Mouse (Mus musculus) urinary bladder, adult 2 months (tissue): ENCODE results near the gene Tbck. TPM values are rescaled to one million over a fixed set of nuclear protein-coding genes. Genes with fewer than 3 reads are reported as not detected.
A peak's percentile ranks its signal among the peaks of the same experiment; 100 is the strongest.

ENCODE experiments used
- DNase-seq: peaks from one replicate; pipeline ENCODE4 v3.0.0; 2022; ENCODE audit warnings: low spot score
- polyA plus RNA-seq: library from polyadenylated mRNA; depleted of rRNA; stranded (reverse); fragments of >200 nt; gene quantifications from 2 replicates; pipeline ENCODE4 v1.2.3, GENCODE M21; 2012

Gene Tbck
- polyA plus RNA-seq, 1 experiment = 3.7 TPM

GRCm38 (mm10) chr3:132756274-132756673 lies 72.3 kb downstream of the Tbck start:
- no peak for DNase-seq

- no peak for DNase-seq
These were observed 82.2 kb downstream of the Tbck start for GRCm38 (mm10) chr3:132766033-132766726.

- no peak for DNase-seq
These were observed 88.1 kb downstream of the Tbck start for GRCm38 (mm10) chr3:132772054-132772453.

DNA sequence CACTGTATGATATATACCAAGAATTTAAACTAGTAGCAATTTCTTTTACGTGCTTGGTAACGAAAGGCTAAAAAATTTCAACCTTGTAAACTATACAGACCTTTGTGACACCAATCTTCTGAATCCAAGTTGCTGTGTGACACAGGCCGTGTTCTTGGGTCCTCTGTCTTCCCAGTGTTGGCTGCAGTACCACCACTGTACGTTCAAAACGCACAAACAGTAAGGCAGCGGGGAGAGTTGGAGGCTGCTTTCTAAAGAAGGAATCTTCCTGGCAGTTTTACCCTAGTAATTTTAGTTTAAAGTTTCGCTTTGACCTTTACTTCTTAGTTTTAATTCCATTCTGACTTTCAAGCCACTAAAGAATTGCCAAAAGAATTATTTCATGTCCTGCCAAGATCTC lies 92.7 kb downstream of the Tbck start:
- DNase-seq = no peak

- DNase-seq = no peak
These were observed 97.2 kb downstream of the Tbck start for GRCm38 (mm10) chr3:132781103-132781502.

- DNase-seq = no peak
These were observed 99.1 kb downstream of the Tbck start for GRCm38 (mm10) chr3:132783087-132783486.

GRCm38 (mm10) chr3:132784732-132785131 lies 100.8 kb downstream of the Tbck start:
- DNase-seq = no peak

GRCm38 (mm10) chr3:132786690-132787089 lies 102.7 kb downstream of the Tbck start:
- DNase-seq = no peak

- DNase-seq = no peak
These were observed 103.8 kb downstream of the Tbck start for GRCm38 (mm10) chr3:132787775-132788174.

DNA sequence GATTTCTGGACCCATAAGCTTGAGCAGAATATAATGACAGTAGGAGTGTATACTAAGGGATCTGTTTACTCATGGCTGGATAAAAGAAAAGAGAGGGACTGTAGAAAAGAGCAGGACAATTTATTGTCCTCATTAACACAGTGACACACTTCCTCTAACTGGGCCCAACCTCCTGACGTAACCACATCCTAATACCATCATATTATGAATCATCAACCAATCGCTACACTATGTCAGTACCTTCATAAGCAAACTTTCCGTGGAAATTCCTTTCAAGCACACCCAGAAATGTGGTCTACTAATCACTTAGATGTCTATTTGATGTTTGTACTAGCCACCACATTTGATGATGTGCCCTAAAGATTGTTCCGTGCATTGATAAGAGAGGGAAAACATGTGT lies 107.2 kb downstream of the Tbck start:
- DNase-seq = no peak

DNA sequence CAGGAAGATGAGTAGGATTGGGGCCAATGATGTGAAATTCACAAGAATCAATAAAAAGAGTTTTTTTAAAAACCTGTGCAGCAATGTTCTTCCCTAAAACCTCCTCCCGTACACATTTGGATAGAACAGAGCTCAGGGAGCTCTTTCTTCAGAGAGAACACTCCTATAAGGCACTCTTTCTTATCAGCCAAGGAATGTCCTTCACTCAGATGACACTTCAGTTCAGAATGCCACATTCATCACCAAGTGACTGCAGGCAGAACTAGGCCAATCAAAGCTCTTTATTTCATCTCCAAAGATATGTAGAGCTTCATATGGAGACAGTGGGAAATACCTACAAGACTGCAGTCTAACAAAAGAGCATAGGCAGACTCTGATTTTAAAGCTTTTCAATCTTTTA lies 116.3 kb downstream of the Tbck start:
- DNase-seq = no peak

DNA sequence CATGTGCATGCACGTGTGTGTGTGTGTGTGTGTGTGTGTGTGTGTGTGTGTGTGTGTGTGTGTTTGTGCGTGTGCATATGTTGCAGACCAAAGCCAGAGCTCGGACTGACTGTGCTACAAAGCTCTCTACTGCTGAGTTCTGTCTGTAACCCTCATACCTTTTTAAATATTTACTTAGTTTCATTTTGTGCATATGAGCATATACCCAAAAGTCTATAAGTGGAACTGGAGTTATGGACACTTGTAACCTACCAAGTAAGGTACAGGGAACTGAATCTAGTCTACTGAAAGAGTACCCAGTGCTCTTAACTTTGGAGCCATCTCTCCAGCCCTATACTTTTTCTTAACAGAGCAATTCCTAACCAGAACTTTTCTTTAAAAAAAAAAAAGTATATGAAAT lies 118.0 kb downstream of the Tbck start:
- DNase-seq = no peak

DNA sequence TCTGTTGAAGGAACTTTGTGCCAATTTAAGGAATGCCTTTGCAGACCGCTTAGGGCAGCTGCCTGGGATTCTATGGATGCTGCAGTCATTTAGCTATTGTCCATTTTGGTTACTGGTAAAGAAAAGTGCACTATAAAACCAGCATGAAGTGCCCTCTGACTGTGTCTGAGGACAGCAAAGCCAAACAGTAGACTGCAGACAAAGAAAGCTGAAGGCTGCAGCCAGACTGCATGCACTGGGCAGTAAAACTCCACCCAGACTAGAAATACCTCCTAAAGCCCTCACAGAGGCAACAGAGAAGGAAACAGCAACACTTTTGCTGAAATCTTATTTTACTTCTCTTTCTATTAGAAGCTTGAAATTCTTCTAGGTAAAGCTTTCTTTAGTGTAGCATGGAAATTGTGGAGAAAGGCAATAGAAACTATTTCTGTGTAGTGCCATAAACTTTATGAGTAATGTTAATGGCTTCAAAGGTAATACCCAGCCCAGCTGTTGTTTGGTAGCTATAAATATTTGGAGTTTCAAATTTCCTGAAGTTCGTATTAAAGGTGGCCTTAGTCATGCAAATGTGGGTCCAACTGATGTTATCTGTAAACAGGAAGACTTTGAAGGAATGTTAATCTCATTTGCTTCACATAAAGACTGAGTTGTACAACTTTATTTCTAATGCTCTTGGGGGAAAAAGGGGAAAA lies 124.1 kb downstream of the Tbck start:
- no peak for DNase-seq

GRCm38 (mm10) chr3:132808951-132809350 lies 125.0 kb downstream of the Tbck start:
- no peak for DNase-seq

- no peak for DNase-seq
These were observed 127.8 kb downstream of the Tbck start for GRCm38 (mm10) chr3:132811791-132812190.

- no peak for DNase-seq
These were observed 128.4 kb downstream of the Tbck start for GRCm38 (mm10) chr3:132812356-132812755.

GRCm38 (mm10) chr3:132813147-132813546 lies 129.2 kb downstream of the Tbck start:
- peak; percentile 24 for DNase-seq

GRCm38 (mm10) chr3:132813706-132814497 lies 130.0 kb downstream of the Tbck start:
- DNase-seq = no peak

DNA sequence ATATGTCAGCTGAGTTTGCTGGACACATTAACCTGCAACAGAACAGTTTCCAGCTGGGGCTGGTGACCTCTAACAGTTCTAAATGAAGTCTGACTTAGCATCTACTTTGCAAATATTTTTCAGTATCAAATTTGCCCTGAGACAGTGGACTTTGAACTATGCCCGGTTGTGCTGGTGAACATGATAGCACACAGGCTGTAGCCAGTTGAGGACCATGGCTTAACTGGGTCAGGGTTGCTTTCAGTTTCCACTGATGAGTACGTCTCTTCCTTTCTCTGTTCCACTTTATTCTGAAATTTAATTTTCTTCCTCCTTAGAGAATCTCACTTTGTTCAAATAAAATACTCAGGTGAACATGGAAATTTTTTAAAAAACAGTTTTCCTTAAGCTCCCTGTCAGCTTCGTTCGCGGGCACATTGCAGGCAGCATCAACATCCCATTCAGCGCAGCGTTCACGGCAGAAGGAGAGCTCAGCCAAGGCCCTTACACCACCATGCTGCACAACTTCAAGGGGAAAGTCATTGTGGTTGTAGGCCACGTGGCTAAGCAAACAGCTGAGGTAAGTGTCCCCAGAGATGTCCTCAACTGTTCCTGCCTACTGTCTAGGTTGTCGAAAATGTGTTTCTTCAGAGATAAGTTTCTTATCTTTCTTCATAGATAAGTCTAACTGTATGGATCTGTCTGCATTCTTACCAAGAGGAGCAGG lies 131.0 kb downstream of the Tbck start:
- DNase-seq = no peak

DNA sequence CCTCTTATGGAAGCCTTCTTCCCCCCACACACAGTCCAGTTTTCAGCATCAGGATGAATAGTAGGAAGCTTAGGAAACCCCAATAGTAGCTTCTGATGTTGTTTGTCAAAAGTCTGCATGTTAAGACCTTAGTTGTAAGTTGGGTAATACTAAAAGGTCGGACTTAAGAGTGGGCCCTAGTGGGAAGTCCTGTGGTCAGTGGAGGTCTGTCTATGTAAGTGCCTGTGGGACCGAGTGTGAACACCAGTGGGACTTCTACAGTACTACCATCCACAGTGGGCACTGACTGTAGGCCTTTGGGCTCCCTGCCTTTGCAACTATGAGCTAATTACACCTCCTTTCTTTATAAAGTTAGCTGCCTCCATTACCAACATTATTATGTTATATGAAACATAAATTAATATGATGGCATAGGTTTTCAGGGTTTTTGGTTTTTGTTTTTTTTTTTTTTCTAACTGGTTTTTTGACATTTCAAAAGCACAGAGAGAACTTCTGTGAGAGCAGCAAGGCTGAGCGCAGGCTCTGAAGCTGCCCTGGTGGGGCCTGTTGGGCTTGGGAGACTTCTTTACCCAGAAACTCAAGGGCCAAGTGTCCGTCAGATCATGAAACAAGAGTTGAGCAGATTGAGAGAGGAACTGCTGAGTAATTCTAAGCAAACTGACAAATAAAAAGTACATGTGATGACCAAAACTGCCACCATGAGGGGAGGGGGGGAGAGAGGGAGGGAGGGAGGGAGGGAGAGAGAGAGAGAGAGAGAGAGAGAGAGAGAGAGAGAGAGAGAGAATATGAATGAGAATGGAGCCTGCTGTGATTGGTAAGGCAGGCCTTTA lies 131.8 kb downstream of the Tbck start:
- DNase-seq = no peak

DNA sequence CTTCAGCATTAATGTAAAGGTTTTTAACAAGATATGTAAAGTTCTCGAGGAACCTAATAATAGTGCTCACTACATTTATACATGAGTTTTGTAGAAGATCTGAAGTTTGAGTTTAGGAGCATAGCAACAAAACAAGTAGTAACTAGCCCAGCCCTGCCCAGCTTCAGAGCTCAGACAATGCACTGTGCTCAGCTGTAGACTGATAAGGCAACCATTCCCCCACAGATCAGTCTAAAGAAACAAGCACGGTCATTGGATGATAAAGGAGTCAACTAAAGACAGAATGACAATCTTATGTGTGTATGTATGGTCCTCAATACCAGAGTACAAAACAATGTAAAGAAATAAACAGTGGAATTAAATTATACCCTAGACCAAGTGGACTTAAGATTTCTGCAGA lies 135.5 kb downstream of the Tbck start:
- no peak for DNase-seq
